Mouse (Mus musculus) monocyte, adult 5-6 weeks (primary cell): ENCODE measurements around the gene Prl7c1. TPM values are rescaled to one million over a fixed set of nuclear protein-coding genes. Genes with fewer than 3 reads are reported as not detected.
"Not testable (repeated sequence)": the region's sequence is repeated elsewhere in the genome, so short reads cannot be mapped to it uniquely, and the experiment has no call there.

Experiments used
- ATAC-seq: fragments of 153-309, 156-312 bp; replicated peaks from 2 replicates; pipeline ENCODE4 v1.8.0; 2017; ENCODE audit warnings: mild to moderate bottlenecking; ENCODE audit not compliant: low TSS enrichment, insufficient number of reproducible peaks, severe bottlenecking, poor library complexity, low FRiP score
- total RNA-seq: library from RNA; stranded (forward); fragments of 200-1000, 200-491, 200-594 nt; gene quantifications from 3 replicates; pipeline ENCODE4 v1.2.3, GENCODE M21; 2017

Gene Prl7c1
- not detected in 3 replicates for total RNA-seq

DNA sequence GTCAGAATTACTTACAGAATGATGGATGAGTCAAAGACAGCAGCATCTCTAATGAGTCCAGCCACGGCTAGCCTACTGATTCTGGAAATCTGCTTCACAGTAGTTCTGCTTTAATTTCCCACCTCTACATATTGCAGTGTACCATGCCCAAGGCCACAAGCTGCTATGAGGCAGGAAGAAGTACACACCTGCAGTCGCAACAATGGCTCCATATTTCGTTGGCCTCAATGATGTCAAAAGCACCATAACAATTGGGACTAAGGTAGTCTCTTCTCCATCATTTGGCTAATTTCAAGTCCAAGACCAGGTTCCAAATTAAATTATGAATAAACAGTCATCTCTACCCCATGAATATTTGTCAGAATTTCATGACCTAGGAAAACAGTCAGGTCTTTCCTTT lies at the start of gene Prl7c1:
TSS of gene Prl7c1 (minus strand) at position 101 of the 400 bp plus-strand sequence.
- ATAC-seq: 0 out of 2 replicates have a peak, but pooled peaks have one; percentile 9

DNA sequence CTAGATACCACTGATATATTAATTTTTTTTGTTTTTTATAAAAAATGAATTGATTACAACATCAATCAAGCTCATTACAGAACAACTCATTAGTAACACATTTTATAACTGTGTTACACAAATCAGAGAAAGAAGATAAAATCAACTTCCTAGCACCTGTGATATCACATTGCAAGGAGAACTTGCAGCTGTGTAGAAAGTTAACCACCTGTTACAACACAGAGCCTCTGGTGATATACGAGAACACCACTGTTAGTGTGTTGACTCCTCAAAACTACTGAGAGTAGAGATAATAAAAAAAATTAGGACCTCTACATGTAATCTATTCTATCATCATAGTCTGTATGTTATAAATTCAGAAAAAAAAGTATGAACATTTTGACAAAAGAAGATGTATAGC lies 22.2 kb upstream of the Prl7c1 start:
- no peak for ATAC-seq

DNA sequence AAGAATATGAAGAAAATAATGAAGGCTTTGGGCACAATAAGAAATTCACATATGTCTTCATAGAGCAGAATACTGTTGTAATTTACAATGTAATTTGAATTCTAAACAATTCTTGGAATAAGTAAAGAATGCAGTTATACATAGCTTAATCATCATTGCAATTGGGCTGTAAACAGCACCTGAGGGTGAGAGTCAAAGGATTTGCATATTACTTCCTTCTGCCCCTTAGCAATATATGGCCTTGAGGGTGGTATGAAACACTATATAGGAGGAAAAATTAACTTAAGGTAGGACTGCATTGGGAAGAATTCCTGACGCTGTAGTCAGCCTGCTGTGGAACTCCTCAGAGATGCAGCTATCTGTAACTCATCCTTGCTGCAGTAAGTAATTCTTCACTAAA lies 20.8 kb upstream of the Prl7c1 start, which contains the start of gene Prl2a1:
TSS of gene Prl2a1 (plus strand) at position 301 of the 400 bp plus-strand sequence.
- ATAC-seq: no peak

DNA sequence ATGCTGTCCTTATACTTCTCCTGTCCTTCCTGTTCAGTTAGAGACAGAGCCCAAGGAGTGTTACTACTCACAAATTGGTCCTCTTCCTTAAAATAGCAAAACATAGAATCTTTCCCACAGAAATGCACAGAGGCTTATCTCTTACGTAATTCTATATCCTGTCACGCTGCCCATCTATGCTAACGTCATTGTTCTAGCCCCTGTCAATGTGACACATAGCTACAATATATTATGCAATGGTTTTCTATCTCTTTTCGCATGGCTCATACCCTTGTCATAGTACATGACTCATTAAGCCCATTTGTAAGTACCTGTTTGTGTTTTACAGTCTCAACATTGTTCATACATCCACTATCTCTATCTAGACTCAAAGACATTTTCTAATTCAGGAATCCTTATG lies 18.7 kb upstream of the Prl7c1 start:
- ATAC-seq: no peak

DNA sequence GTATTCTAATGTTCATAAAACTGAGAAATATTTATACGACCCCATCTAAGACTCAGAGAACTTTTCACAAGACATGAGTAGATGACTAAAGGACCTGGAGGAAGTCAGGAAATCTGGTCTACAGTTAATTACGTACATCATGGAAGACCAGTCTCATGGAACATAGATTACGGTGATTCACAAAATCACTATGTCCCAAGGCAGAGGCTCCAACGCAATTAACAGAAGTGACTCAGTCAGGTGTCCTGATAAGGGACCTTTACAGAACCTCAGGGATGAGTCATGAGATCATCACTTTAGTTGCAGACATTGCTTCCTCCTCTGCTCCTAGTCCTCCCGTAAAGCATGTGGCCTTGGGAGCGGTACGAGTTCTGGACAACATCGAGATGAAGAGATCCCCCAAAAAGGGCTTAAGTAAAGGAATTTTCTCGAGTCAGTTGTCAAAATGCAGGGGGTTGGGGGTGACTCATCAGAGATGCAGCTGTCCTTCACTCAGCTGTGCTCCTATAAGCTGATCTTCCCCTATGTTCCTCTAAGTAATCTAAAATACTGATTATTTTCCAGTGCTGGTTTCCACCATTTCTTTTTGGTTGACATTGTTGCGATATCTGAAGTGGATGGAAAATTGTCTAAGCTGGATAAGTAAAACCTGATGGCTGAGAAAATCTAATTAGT lies 46.0 kb downstream of the Prl7c1 start:
- no peak for ATAC-seq

DNA sequence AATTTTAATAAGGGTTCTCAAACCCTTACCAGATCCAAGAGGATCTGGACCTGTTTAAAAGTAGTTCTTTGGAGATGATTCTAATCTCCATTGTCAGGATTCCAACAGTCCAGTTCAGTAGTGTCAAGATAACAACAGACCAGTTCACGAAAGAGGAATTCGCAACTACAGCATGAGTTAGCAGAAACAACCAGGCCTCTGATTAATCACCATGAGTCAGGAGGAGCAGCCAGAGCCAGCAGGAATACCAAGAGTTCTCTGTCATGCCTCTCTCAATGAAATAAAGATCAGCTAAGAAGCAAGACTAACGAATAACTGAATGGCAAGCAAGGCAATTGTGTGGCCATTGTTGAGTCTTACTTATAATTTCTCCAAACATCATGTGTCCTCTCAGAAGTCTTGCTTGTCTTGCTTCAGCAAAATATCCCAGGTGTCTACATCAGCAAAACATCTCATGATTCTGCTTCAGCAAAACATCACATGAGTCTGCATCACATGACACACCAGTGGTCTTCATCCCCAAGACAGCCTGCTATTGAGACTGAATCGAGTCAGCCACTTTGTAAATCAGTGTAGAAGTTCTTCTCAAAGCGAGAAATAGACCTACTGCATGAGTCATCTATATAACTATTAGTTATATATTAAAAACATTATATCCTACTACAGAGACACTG lies 50.2 kb downstream of the Prl7c1 start:
- not testable (repeated sequence) for ATAC-seq

DNA sequence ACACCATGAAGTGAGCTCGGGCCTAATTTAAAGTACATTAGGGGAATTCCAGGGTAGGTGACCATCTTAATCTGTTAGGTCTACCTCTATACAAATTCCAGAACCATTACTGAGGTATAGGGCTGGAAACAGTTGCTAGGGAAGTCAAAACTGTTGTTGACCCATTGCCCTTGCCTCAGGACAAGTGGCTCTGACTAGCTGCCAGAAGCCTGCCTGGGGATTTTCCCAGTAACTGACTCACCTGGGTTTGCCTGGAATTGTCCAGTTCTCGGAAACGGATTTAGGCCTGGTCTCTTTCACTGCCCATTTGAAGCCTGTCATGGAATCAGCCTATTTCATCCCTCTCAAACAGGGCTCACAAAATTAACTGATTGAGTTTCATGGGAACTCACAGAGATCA lies 55.5 kb downstream of the Prl7c1 start:
- not testable (repeated sequence) for ATAC-seq

Other genes starting within 250 kb of the Prl7c1 start
- gene Prl8a9, start 216.2 kb downstream of the Prl7c1 start, total RNA-seq: not detected in 3 replicates
- not detected in 3 replicates for gene Prl8a1, start 198.6 kb downstream of the Prl7c1 start, total RNA-seq
- gene Prl7b1, start 170.2 kb downstream of the Prl7c1 start, total RNA-seq: not detected in 3 replicates
- not detected in 3 replicates for gene Prl7a1, start 138.3 kb downstream of the Prl7c1 start, total RNA-seq
- not detected in 3 replicates for gene Prl7a2, start 112.8 kb downstream of the Prl7c1 start, total RNA-seq
- not detected in 3 replicates for gene Prl7d1, start 64.1 kb downstream of the Prl7c1 start, total RNA-seq
- gene Prl2a1, start 20.9 kb upstream of the Prl7c1 start, total RNA-seq: not detected in 3 replicates
- not detected in 3 replicates for gene Prl2c1, start 68.5 kb upstream of the Prl7c1 start, total RNA-seq
- not detected in 3 replicates for gene Prl4a1, start 235.4 kb upstream of the Prl7c1 start, total RNA-seq